Mouse (Mus musculus) intestine, postnatal 0 days (tissue): ENCODE measurements around the gene Atp6ap1l. TPM values are rescaled to one million over a fixed set of nuclear protein-coding genes. Genes with fewer than 3 reads are reported as not detected.

ENCODE experiments used
- ATAC-seq: fragments of 200-750 bp; cut with Nextera tagmentation; 2 replicates; pipeline ENCODE4 v1.8.0; 2017; ENCODE audit warnings: mild to moderate bottlenecking, moderate TSS enrichment, moderate library complexity
- H3K27ac ChIP-seq: fragments of 300-500 bp; sonication (generic); 2 replicates; pipeline ENCODE4 v1.5.1; 2014; ENCODE audit warnings: mild to moderate bottlenecking, low read depth, low read length, moderate library complexity
- H3K27me3 ChIP-seq: fragments of 300-500 bp; sonication (generic); replicated peaks from 2 replicates; pipeline ENCODE4 v1.6.1; 2014; ENCODE audit warnings: low read length, mixed read lengths; ENCODE audit not compliant: control insufficient read depth, insufficient read depth
- H3K36me3 ChIP-seq: fragments of 300-500 bp; sonication (generic); 2 replicates; pipeline ENCODE4 v1.6.1; 2014; ENCODE audit warnings: mild to moderate bottlenecking, moderate library complexity; ENCODE audit not compliant: control insufficient read depth, insufficient read depth
- H3K4me1 ChIP-seq: fragments of 300-500 bp; sonication (generic); replicated peaks from 2 replicates; pipeline ENCODE4 v1.6.1; 2014; ENCODE audit warnings: antibody characterized with exemption, low read length, mixed read lengths; ENCODE audit not compliant: control insufficient read depth, insufficient read depth
- H3K4me2 ChIP-seq: fragments of 300-500 bp; sonication (generic); replicated peaks from 2 replicates; pipeline ENCODE4 v1.6.1; 2014; ENCODE audit warnings: low read depth, mild to moderate bottlenecking, moderate library complexity
- H3K4me3 ChIP-seq: fragments of 300-500 bp; sonication (generic); 2 replicates; pipeline ENCODE4 v1.5.1; 2014; ENCODE audit warnings: low read depth, low read length
- H3K9ac ChIP-seq: fragments of 300-500 bp; sonication (generic); 2 replicates; pipeline ENCODE4 v1.6.1; 2014; ENCODE audit warnings: mild to moderate bottlenecking, low read depth, low read length
- H3K9me3 ChIP-seq: fragments of 300-500 bp; sonication (generic); 2 replicates; pipeline ENCODE4 v1.6.1; 2016; ENCODE audit warnings: mixed run types; ENCODE audit not compliant: control insufficient read depth
- CTCF ChIP-seq: sonication (generic); IDR thresholded peaks from 2 replicates; pipeline ENCODE4 v1.5.1; 2016; ENCODE audit warnings: low read depth, mild to moderate bottlenecking, control low read depth, antibody characterized with exemption, moderate library complexity
- WGBS: fragments of 180-500 bp; shearing (Covaris S2); extraction: QIAGEN DNeasy Blood & Tissue Kit; methylation state at CpG from one replicate; pipeline ENCODE4 v1.1.7; 2014; 5-methylcytosine and 5-hydroxymethylcytosine counted together
- polyA plus RNA-seq: library from polyadenylated mRNA; unstranded; fragments of >200 nt; fragmentation: Nextera tagmentation; extraction: Ambion mirVana; gene quantifications from 2 replicates; pipeline ENCODE4 v1.2.1, GENCODE M21; 2015

Gene Atp6ap1l
- polyA plus RNA-seq, 1 experiment from 2014 or later, result not detected

- Histone ChIP-seq H3K36me3 (no peaks in the 10 kb centered on the region), H3K9me3 (no peaks in the 10 kb centered on the region), H3K27me3 (no peaks in the 10 kb centered on the region), H3K27ac (no peak overlapping the region), H3K9ac (no peak overlapping the region), H3K4me3 (no peak overlapping the region), H3K4me2 (no peak overlapping the region), H3K4me1 (no peaks in the 10 kb centered on the region)
- ATAC-seq, result no peak
- WGBS, result 92% methylated on average over 4 of the region's 4 CpGs
- no peak for TF ChIP-seq CTCF
Observed at GRCm38 (mm10) chr13:90894819-90895218, 10.3 kb downstream of the Atp6ap1l start.

- no peak overlapping the region for H3K9ac ChIP-seq
- H3K36me3 ChIP-seq, result no peaks in the 10 kb centered on the region
- no peak overlapping the region for H3K4me3 ChIP-seq
- no peak for TF ChIP-seq CTCF
- no peak overlapping the region for H3K27ac ChIP-seq
- H3K9me3 ChIP-seq, result no peaks in the 10 kb centered on the region
- no peaks in the 10 kb centered on the region for H3K4me1 ChIP-seq
- H3K4me2 ChIP-seq, result no peak overlapping the region
- 91% methylated on average over 5 of the region's 5 CpGs for WGBS
- no peak for ATAC-seq
- H3K27me3 ChIP-seq, result no peaks in the 10 kb centered on the region
Observed at GRCm38 (mm10) chr13:90890111-90890510, 15.0 kb downstream of the Atp6ap1l start.

GRCm38 (mm10) chr13:90886568-90886983 lies 18.6 kb downstream of the Atp6ap1l start:
- peak; percentile 82 for TF ChIP-seq CTCF
- Histone ChIP-seq H3K9ac (no peak overlapping the region), H3K4me2 (peak overlapping the region; percentile 72), H3K36me3 (no peaks in the 10 kb centered on the region), H3K4me3 (peak overlapping the region; percentile 36), H3K4me1 (no peaks in the 10 kb centered on the region), H3K27ac (no peak overlapping the region), H3K27me3 (no peaks in the 10 kb centered on the region), H3K9me3 (no peaks in the 10 kb centered on the region)
- peak; percentile 68 for ATAC-seq
- under 1% methylated on average over 18 of the region's 18 CpGs for WGBS

GRCm38 (mm10) chr13:90885856-90886532 lies 19.2 kb downstream of the Atp6ap1l start:
- ATAC-seq, result 0 out of 2 replicates have a peak, but pooled peaks have one; percentile 16
- WGBS, result 36% methylated on average over 13 of the region's 13 CpGs

GRCm38 (mm10) chr13:90881727-90882429 lies 23.3 kb downstream of the Atp6ap1l start:
- no peak overlapping the region for H3K27ac ChIP-seq
- no peak for TF ChIP-seq CTCF
- H3K4me2 ChIP-seq, result no peak overlapping the region
- H3K9ac ChIP-seq, result no peak overlapping the region
- ATAC-seq, result no peak
- H3K9me3 ChIP-seq, result no peaks in the 10 kb centered on the region
- WGBS, result 76% methylated on average over 1 of the region's 1 CpGs
- no peak overlapping the region for H3K4me3 ChIP-seq
- no peaks in the 10 kb centered on the region for H3K36me3 ChIP-seq
- H3K27me3 ChIP-seq, result no peaks in the 10 kb centered on the region
- no peaks in the 10 kb centered on the region for H3K4me1 ChIP-seq

More at GRCm38 (mm10) chr13:90885856-90886532, 19.2 kb downstream of the Atp6ap1l start:
- Histone ChIP-seq H3K4me3 (peak overlapping the region; percentile 36), H3K4me2 (peak overlapping the region; percentile 72), H3K27ac (no peak overlapping the region), H3K9ac (no peak overlapping the region), H3K9me3 (no peaks in the 10 kb centered on the region), H3K36me3 (no peaks in the 10 kb centered on the region), H3K4me1 (no peaks in the 10 kb centered on the region), H3K27me3 (no peaks in the 10 kb centered on the region)
- no peak for TF ChIP-seq CTCF

- Histone ChIP-seq H3K4me3 (no peak overlapping the region), H3K36me3 (no peaks in the 10 kb centered on the region), H3K9ac (no peak overlapping the region), H3K27me3 (no peaks in the 10 kb centered on the region), H3K9me3 (no peaks in the 10 kb centered on the region), H3K4me1 (no peaks in the 10 kb centered on the region), H3K4me2 (no peak overlapping the region), H3K27ac (no peak overlapping the region)
- TF ChIP-seq CTCF, result no peak
- WGBS, result 37% methylated on average over 4 of the region's 4 CpGs
- no peak for ATAC-seq
Observed at GRCm38 (mm10) chr13:90871579-90871978, 33.6 kb downstream of the Atp6ap1l start.
